In the genomic region with DNA sequence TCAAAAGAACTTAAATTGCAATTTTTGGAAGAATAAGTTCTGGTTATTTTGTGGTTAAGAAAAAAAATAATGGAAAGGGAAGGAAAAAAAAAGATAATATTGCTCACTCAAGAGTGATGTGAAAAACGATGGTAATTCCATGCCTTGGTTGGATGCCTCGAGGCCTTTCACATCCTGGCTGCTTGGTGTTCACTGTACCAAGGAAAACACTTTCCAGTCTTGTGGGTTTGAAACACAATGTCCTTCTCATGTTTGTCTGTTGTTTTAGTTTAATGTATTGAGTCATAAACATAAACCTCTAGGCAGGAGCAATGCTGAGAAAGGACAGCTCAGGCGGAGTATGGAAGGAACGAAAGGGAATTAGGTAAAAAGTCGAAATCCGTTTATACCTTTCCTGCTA, we compare ENCODE assay signal across 22 mouse cellular contexts.
"Had no signal": no experiment of that assay in that cellular context is flagged by ENCODE, and none has a peak within 500 bp of the region (broad histone marks: within the 10 kb centered on the region; RNA-seq: fewer than 3 reads in every experiment).

No protein-coding gene starts in this region.

- H3K4me1 ChIP-seq: heart, embryonic 13.5 days; heart, embryonic 15.5 days; hindbrain, embryonic 13.5 days; hindbrain, embryonic 15.5 days; limb, embryonic 13.5 days; limb, embryonic 15.5 days; liver, embryonic 12.5 days had no signal

- H3K27ac ChIP-seq: heart, adult 2 months; heart, embryonic 13.5 days; heart, embryonic 15.5 days; hindbrain, embryonic 13.5 days; hindbrain, embryonic 15.5 days; hindbrain, postnatal 0 days; limb, embryonic 13.5 days; limb, embryonic 15.5 days; liver, embryonic 12.5 days; liver, embryonic 14.5 days had no signal

- H3K27me3 ChIP-seq: heart, embryonic 13.5 days; heart, embryonic 15.5 days; hindbrain, embryonic 13.5 days; hindbrain, embryonic 15.5 days; limb, embryonic 13.5 days; limb, embryonic 15.5 days; liver, embryonic 12.5 days had no signal

- H3K9ac ChIP-seq: heart, embryonic 13.5 days; heart, embryonic 15.5 days; hindbrain, embryonic 13.5 days; hindbrain, embryonic 15.5 days; limb, embryonic 13.5 days; limb, embryonic 15.5 days; liver, embryonic 12.5 days; liver, embryonic 14.5 days had no signal

- DNase-seq: gastrocnemius, postnatal 14 days; gastrocnemius, postnatal 36 days; heart, adult 2 months; heart, postnatal 14 days; heart, postnatal 36 days; kidney, adult 11 months; kidney, adult 2 months; kidney, postnatal 25 days; layer of hippocampus, adult 9-11 months; layer of hippocampus, postnatal 36 days; left cerebral cortex, postnatal 4 days had no signal

- H3K4me3 ChIP-seq: heart, adult 2 months; heart, embryonic 13.5 days; heart, embryonic 15.5 days; hindbrain, embryonic 13.5 days; hindbrain, embryonic 15.5 days; limb, embryonic 13.5 days; limb, embryonic 15.5 days; liver, embryonic 12.5 days had no signal

- ATAC-seq: hindbrain, postnatal 0 days; intestine, embryonic 16.5 days; liver, embryonic 12.5 days had no signal

- H3K4me2 ChIP-seq: heart, embryonic 11.5 days; heart, embryonic 13.5 days; heart, embryonic 15.5 days; hindbrain, embryonic 13.5 days; hindbrain, embryonic 15.5 days; limb, embryonic 13.5 days; limb, embryonic 15.5 days; liver, embryonic 12.5 days had no signal

- H3K36me3 ChIP-seq: heart, embryonic 13.5 days; heart, embryonic 15.5 days; hindbrain, embryonic 13.5 days; hindbrain, embryonic 15.5 days; limb, embryonic 13.5 days; limb, embryonic 15.5 days; liver, embryonic 12.5 days had no signal

- H3K9me3 ChIP-seq: heart, embryonic 13.5 days; heart, embryonic 15.5 days; hindbrain, embryonic 13.5 days; hindbrain, embryonic 15.5 days; limb, embryonic 13.5 days; limb, embryonic 15.5 days had no signal
